Mouse (Mus musculus) heart, embryonic 10.5 days (tissue): ENCODE data around the gene Pitpnm2. TPM values are rescaled to one million over a fixed set of nuclear protein-coding genes. Genes with fewer than 3 reads are reported as not detected.

Experiments used
- DNase-seq: peaks from one replicate; pipeline ENCODE4 v3.0.0-alpha.2; 2017; ENCODE audit warnings: low spot score
- H3K27ac ChIP-seq: fragments of 300-500 bp; sonication (generic); 2 replicates; pipeline ENCODE4 v1.5.1; 2016; ENCODE audit warnings: mild to moderate bottlenecking
- H3K27me3 ChIP-seq: fragments of 300-500 bp; sonication (generic); 2 replicates; pipeline ENCODE4 v1.6.1; 2016; ENCODE audit warnings: mild to moderate bottlenecking; ENCODE audit not compliant: poor library complexity, insufficient read depth, severe bottlenecking
- H3K36me3 ChIP-seq: fragments of 300-500 bp; sonication (generic); 2 replicates; pipeline ENCODE4 v1.6.1; 2016; ENCODE audit warnings: mild to moderate bottlenecking, moderate library complexity
- H3K4me1 ChIP-seq: fragments of 300-500 bp; sonication (generic); 2 replicates; pipeline ENCODE4 v1.6.1; 2016; ENCODE audit warnings: mild to moderate bottlenecking
- H3K4me3 ChIP-seq: fragments of 300-500 bp; sonication (generic); 2 replicates; pipeline ENCODE4 v1.5.1; 2016; ENCODE audit warnings: mild to moderate bottlenecking, moderate library complexity
- H3K9me3 ChIP-seq: fragments of 300-500 bp; sonication (generic); 2 replicates; pipeline ENCODE4 v1.6.1; 2016; ENCODE audit warnings: mild to moderate bottlenecking, moderate library complexity
- WGBS: fragments of 180-500 bp; shearing (Covaris S2); methylation state at CpG from one replicate; pipeline ENCODE4 v1.1.7; 2016; 5-methylcytosine and 5-hydroxymethylcytosine counted together
- polyA plus RNA-seq: library from polyadenylated mRNA; unstranded; fragments of >200 nt; fragmentation: Nextera tagmentation; extraction: Ambion mirVana; gene quantifications from 2 replicates; pipeline ENCODE4 v1.2.1, GENCODE M21; 2016

The Pitpnm2 gene
- polyA plus RNA-seq, 1 experiment from 2014 or later, result 4.8 TPM

GRCm38 (mm10) chr5:124215647-124216046 is 33.9 kb downstream of the Pitpnm2 start:
- no peaks in the 10 kb centered on the region for H3K27me3 ChIP-seq
- H3K36me3 ChIP-seq, result peaks cover 18% of the 10 kb centered on the region; the same call in 1 of the 2 replicates
- DNase-seq, result no peak
- H3K27ac ChIP-seq, result peak overlapping the region; percentile 90
- no peaks in the 10 kb centered on the region for H3K9me3 ChIP-seq
- no peak overlapping the region for H3K4me3 ChIP-seq
- H3K4me1 ChIP-seq, result peaks cover 84% of the 10 kb centered on the region
- WGBS, result 72% methylated on average over 10 of the region's 10 CpGs

GRCm38 (mm10) chr5:124214516-124215145 is 34.9 kb downstream of the Pitpnm2 start:
- WGBS, result 74% methylated on average over 14 of the region's 14 CpGs
- Histone ChIP-seq H3K9me3 (no peaks in the 10 kb centered on the region), H3K36me3 (peaks cover 18% of the 10 kb centered on the region; the same call in 1 of the 2 replicates), H3K4me3 (no peak overlapping the region), H3K27ac (peak overlapping the region; percentile 90), H3K4me1 (peaks cover 90% of the 10 kb centered on the region), H3K27me3 (no peaks in the 10 kb centered on the region)
- DNase-seq, result no peak

- DNase-seq, result no peak
- H3K27ac ChIP-seq, result peak overlapping the region; percentile 90
- 0 out of 2 replicates have a peak overlapping the region, but pooled peaks have one; percentile 0 for H3K4me3 ChIP-seq
- 44% methylated on average over 13 of the region's 13 CpGs for WGBS
- H3K27me3 ChIP-seq, result no peaks in the 10 kb centered on the region
- H3K4me1 ChIP-seq, result peaks cover 86% of the 10 kb centered on the region
- no peaks in the 10 kb centered on the region for H3K9me3 ChIP-seq
- peaks cover 18% of the 10 kb centered on the region; the same call in 1 of the 2 replicates for H3K36me3 ChIP-seq
Observed at GRCm38 (mm10) chr5:124213588-124214469, 35.7 kb downstream of the Pitpnm2 start.

- no peak for DNase-seq
- no peaks in the 10 kb centered on the region for H3K27me3 ChIP-seq
- no peak overlapping the region for H3K4me3 ChIP-seq
- 57% methylated on average over 2 of the region's 2 CpGs for WGBS
- no peaks in the 10 kb centered on the region for H3K9me3 ChIP-seq
- peaks cover 92% of the 10 kb centered on the region for H3K4me1 ChIP-seq
- H3K36me3 ChIP-seq, result peaks cover 21% of the 10 kb centered on the region; the same call in 1 of the 2 replicates
- peak overlapping the region; percentile 70 for H3K27ac ChIP-seq
Observed at GRCm38 (mm10) chr5:124211669-124212068, 37.9 kb downstream of the Pitpnm2 start.

GRCm38 (mm10) chr5:124211234-124211633 is 38.3 kb downstream of the Pitpnm2 start:
- H3K9me3 ChIP-seq, result no peaks in the 10 kb centered on the region
- no peak for DNase-seq
- WGBS, result 78% methylated on average over 8 of the region's 8 CpGs
- H3K4me3 ChIP-seq, result no peak overlapping the region
- peaks cover 21% of the 10 kb centered on the region; the same call in 1 of the 2 replicates for H3K36me3 ChIP-seq
- H3K4me1 ChIP-seq, result peaks cover 92% of the 10 kb centered on the region
- no peaks in the 10 kb centered on the region for H3K27me3 ChIP-seq
- peak overlapping the region; percentile 70 for H3K27ac ChIP-seq

- Histone ChIP-seq H3K9me3 (no peaks in the 10 kb centered on the region), H3K27me3 (no peaks in the 10 kb centered on the region), H3K4me3 (no peak overlapping the region), H3K36me3 (peaks cover 16% of the 10 kb centered on the region; the same call in 1 of the 2 replicates), H3K4me1 (peaks cover 92% of the 10 kb centered on the region), H3K27ac (peak overlapping the region; percentile 70)
- WGBS, result 61% methylated on average over 18 of the region's 18 CpGs
- DNase-seq, result no peak
Observed at GRCm38 (mm10) chr5:124210281-124211016, 39.1 kb downstream of the Pitpnm2 start.

GRCm38 (mm10) chr5:124209850-124210249 is 39.7 kb downstream of the Pitpnm2 start:
- Histone ChIP-seq H3K4me1 (peaks cover 92% of the 10 kb centered on the region), H3K9me3 (no peaks in the 10 kb centered on the region), H3K27me3 (no peaks in the 10 kb centered on the region), H3K36me3 (peaks cover 10% of the 10 kb centered on the region; the same call in 1 of the 2 replicates), H3K4me3 (no peak overlapping the region), H3K27ac (peak overlapping the region; percentile 70)
- DNase-seq, result no peak
- 25% methylated on average over 6 of the region's 6 CpGs for WGBS

GRCm38 (mm10) chr5:124208030-124208429 is 41.5 kb downstream of the Pitpnm2 start:
- Histone ChIP-seq H3K4me3 (no peak overlapping the region), H3K9me3 (no peaks in the 10 kb centered on the region), H3K27me3 (no peaks in the 10 kb centered on the region), H3K36me3 (peaks cover 3% of the 10 kb centered on the region; the same call in 1 of the 2 replicates), H3K27ac (peak overlapping the region; percentile 91), H3K4me1 (peaks cover 89% of the 10 kb centered on the region)
- 76% methylated on average over 8 of the region's 8 CpGs for WGBS
- no peak for DNase-seq

GRCm38 (mm10) chr5:124206481-124207038 is 43.0 kb downstream of the Pitpnm2 start:
- peak overlapping the region; percentile 31 for H3K4me3 ChIP-seq
- WGBS, result 20% methylated on average over 13 of the region's 13 CpGs
- peaks cover 3% of the 10 kb centered on the region; the same call in 1 of the 2 replicates for H3K36me3 ChIP-seq
- no peaks in the 10 kb centered on the region for H3K9me3 ChIP-seq
- no peaks in the 10 kb centered on the region for H3K27me3 ChIP-seq
- H3K4me1 ChIP-seq, result peaks cover 93% of the 10 kb centered on the region
- H3K27ac ChIP-seq, result peak overlapping the region; percentile 91
- peak; percentile 85 for DNase-seq

GRCm38 (mm10) chr5:124205809-124206380 is 43.7 kb downstream of the Pitpnm2 start:
- Histone ChIP-seq H3K4me1 (peaks cover 93% of the 10 kb centered on the region), H3K27ac (peak overlapping the region; percentile 91), H3K4me3 (peak overlapping the region; percentile 31), H3K36me3 (peaks cover 3% of the 10 kb centered on the region; the same call in 1 of the 2 replicates), H3K9me3 (no peaks in the 10 kb centered on the region), H3K27me3 (no peaks in the 10 kb centered on the region)
- WGBS, result 20% methylated on average over 5 of the region's 5 CpGs
- DNase-seq, result no peak

- H3K4me1 ChIP-seq, result peaks cover 93% of the 10 kb centered on the region
- H3K4me3 ChIP-seq, result no peak overlapping the region
- peak overlapping the region; percentile 91 for H3K27ac ChIP-seq
- DNase-seq, result no peak
- no peaks in the 10 kb centered on the region for H3K27me3 ChIP-seq
- WGBS, result 82% methylated on average over 9 of the region's 9 CpGs
- no peaks in the 10 kb centered on the region for H3K9me3 ChIP-seq
- H3K36me3 ChIP-seq, result peaks cover 3% of the 10 kb centered on the region; the same call in 1 of the 2 replicates
Observed at GRCm38 (mm10) chr5:124205211-124205610, 44.3 kb downstream of the Pitpnm2 start.
